Mouse (Mus musculus) adrenal gland, postnatal 10 days (tissue): Measurements from ENCODE around the gene Kat6b. TPM values are rescaled to one million over a fixed set of nuclear protein-coding genes. Genes with fewer than 3 reads are reported as not detected.
"Not testable (repeated sequence)": the region's sequence is repeated elsewhere in the genome, so short reads cannot be mapped to it uniquely, and the experiment has no call there.

Source experiments
- DNase-seq: peaks from one replicate; pipeline ENCODE4 v3.0.0; 2021; ENCODE audit warnings: mixed read lengths
- total RNA-seq, 2 experiments: library from RNA; stranded (reverse); gene quantifications; 2 replicates each; pipeline ENCODE4 v1.2.3; 2021

The Kat6b gene
- total RNA-seq, 2 experiments from 2014 or later = 31.7 to 51.3 TPM

- DNase-seq = no peak
These were observed 181.4 kb downstream of the Kat6b start for GRCm38 (mm10) chr14:21662465-21663142.

GRCm38 (mm10) chr14:21669218-21669617 lies 188.0 kb downstream of the Kat6b start:
- no peak for DNase-seq

DNA sequence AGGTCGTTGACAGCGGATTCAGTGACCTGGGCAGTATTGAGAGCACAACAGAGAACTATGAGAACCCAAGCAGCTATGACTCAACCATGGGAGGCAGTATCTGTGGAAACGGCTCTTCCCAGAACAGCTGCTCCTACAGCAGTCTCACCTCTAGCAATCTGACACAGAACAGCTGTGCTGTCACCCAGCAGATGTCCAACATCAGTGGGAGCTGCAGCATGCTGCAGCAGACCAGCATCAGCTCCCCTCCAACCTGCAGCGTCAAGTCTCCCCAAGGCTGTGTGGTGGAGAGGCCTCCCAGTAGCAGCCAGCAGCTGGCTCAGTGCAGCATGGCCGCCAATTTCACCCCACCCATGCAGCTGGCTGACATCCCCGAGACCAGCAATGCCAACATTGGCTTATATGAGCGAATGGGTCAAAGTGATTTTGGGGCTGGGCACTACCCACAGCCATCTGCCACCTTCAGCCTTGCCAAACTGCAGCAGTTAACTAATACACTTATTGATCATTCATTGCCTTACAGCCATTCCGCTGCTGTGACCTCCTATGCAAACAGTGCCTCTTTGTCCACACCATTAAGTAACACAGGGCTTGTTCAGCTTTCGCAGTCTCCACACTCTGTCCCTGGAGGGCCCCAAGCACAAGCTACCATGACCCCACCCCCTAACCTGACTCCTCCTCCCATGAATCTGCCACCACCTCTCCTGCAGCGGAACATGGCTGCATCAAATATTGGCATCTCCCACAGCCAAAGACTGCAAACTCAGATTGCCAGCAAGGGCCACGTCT lies 188.6 kb downstream of the Kat6b start:
- DNase-seq = no peak

DNA sequence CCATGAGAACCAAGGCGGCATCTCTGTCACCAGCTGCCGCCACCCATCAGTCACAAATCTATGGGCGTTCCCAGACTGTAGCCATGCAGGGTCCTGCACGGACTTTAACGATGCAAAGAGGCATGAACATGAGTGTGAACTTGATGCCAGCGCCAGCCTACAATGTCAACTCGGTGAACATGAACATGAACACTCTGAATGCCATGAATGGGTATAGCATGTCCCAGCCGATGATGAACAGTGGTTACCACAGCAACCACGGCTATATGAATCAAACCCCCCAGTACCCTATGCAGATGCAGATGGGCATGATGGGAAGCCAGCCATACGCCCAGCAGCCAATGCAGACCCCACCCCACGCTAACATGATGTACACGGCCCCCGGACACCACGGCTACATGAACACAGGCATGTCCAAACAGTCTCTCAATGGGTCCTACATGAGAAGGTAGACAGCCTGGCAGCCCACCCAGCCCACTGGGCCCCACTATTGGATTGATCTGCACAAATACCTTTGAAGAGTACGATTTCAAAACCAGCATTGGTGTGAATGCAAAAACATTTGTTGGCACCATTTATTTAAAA lies 189.3 kb downstream of the Kat6b start:
- not testable (repeated sequence) for DNase-seq

DNA sequence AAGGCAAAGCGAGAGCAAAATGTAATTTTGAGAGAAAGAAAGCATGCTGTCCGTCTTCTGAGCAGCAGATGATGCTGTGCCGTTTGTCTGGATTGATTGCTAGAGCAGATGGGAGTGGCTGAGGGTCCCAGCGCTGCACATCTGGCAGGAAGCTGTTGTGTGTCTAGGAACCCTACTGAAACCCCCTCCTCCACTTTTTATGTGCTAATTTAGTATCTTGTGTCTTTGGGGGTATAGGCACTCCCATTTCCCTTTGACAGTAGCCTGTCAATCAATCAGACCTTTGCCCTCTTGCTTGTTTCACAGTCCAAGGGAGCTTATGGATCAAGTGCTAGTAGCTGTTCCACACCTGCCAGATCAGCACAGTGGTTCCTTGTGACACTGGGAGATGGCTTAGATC lies 191.9 kb downstream of the Kat6b start:
- no peak for DNase-seq

DNA sequence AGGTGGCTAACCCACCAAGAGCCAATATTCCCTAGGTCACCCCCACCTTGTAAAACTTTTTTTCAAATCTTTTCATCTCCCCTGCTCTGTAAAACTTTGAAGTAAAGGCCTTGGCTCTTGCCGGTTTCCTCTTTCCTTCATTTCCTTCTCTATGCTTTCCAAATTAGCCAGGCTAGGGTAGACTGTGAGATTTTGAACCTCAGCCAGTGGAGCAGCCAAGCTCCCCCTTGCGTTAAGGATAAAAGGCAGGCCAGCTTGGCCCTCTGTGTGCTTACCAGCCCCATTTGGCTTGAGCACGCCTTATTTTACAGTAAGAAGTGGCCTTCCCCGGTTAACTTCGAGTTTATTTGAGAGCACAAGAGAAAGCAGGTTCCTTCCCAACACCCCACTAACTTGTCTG lies 193.2 kb downstream of the Kat6b start:
- no peak for DNase-seq

GRCm38 (mm10) chr14:21676223-21676622 lies 195.0 kb downstream of the Kat6b start:
- no peak for DNase-seq

- peak; percentile 75 for DNase-seq
These were observed 197.5 kb downstream of the Kat6b start for GRCm38 (mm10) chr14:21678509-21679285.

GRCm38 (mm10) chr14:21679631-21680201 lies 198.5 kb downstream of the Kat6b start:
- peak; percentile 32 for DNase-seq

GRCm38 (mm10) chr14:21682681-21683129 lies 201.5 kb downstream of the Kat6b start:
- DNase-seq = peak; percentile 71

DNA sequence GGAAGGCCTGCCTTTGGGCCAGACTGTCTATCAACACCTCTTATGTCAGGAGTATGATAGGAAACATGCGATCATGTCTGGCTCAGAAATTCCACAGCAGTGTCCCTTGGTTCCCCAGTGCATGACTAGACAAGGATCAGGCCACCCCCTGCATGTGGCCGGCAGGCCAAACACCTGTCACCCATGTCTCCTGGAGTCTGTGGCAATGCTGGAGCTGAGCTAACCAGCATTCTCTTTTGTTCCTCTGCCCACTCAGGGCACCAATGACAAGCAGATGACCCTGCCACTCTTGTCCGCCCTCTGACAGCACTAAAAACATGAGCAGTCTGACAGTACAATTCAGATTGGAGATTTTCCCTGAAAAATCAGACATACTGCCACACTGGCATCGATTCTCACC lies 202.6 kb downstream of the Kat6b start:
- no peak for DNase-seq

- DNase-seq = no peak
These were observed 204.3 kb downstream of the Kat6b start for GRCm38 (mm10) chr14:21685411-21686146.

DNA sequence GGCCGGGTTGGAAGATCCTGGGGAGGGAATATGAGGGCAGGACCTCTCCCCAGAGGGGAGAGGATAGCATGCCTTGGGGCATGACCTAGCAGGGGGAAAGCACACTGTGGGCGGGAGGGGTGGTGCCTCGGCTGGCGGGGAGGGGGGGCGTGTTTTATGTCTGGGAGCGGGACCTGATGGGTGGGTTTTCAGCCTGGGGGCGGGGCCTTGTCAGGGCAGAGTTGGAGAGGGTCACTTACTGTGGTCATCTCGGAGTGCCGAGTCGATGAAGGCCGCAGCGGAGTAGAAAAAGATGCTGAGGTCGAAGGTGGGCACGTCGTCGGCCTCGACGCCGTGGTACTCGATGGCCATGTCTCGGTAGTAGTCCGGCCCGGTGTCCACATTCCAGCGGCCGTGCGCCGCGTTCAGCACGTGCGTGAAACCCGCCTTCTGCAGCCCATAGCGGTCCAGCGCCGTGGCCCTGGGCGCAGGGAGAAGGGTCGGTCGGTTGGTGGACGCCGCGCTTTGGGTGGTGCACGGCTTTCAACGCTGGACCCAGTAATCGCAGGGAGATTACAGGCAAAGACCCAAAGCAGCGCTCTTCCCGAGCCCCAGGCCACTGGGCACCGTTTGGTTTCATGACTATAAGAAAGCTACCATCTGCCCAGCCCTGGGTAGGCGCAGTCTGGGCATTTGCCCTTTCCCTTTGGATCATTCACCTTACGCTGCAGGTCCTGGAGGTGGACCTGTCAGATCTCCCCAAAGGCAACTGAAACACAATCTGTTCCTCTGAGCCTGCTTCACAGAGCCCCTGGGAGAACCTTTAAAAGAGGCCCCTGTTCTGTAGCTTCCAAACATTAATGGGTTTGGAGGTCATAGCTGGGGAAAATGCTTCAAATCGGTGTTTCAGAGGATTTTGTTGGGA lies 205.4 kb downstream of the Kat6b start:
- no peak for DNase-seq

- DNase-seq = no peak
These were observed 209.8 kb downstream of the Kat6b start for GRCm38 (mm10) chr14:21691070-21691469.

DNA sequence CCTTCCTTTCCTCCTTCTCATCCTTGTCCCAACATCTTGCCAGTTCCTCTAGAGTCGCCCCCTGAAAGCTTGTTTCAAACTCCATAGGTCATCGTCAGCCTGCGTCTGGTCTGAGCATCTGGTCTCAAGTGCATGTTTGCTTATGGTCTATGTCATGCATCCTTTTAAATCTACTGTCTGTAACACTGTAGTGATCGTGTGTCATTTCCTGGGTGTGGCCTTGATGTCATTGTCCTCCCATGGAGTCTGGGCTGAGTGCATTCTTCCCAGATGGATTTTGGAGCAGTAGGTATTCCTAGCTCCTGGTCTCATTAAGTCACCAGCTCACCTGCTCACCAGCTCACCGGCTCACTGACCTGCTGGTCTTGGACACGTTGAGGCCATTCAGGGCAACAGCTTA lies 213.8 kb downstream of the Kat6b start:
- DNase-seq = no peak

GRCm38 (mm10) chr14:21696186-21696830 lies 215.1 kb downstream of the Kat6b start:
- DNase-seq = no peak

- no peak for DNase-seq
These were observed 221.5 kb downstream of the Kat6b start for GRCm38 (mm10) chr14:21702691-21703090.

DNA sequence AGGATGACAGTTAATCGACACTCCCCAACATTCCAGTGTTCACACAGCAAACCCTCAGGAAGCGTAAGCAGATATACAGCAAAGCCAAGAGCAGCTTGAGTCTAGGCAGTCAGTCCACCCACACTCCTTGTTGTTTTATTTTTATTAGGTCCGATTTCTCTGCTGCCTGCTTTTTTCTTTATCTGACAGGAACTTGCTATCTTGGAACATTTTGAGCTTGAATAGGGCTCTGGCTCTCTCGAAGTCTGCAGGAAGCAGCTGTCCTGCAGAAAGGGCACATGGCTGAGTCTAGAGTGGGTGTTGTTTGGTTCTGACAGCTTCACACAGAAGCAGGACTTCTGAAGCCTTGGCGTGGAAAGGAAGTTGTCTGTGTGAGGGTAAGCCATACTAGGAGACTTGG lies 222.0 kb downstream of the Kat6b start:
- DNase-seq = no peak

- DNase-seq = no peak
These were observed 224.2 kb downstream of the Kat6b start for GRCm38 (mm10) chr14:21705462-21705861.
